Mouse (Mus musculus) kidney, postnatal 10 days (tissue): Measurements from ENCODE around the gene Rab11fip4.

Experiments used
- DNase-seq: peaks from one replicate; pipeline ENCODE4 v3.0.0; 2021; ENCODE audit warnings: mixed read lengths

Rab11fip4 gene

DNA sequence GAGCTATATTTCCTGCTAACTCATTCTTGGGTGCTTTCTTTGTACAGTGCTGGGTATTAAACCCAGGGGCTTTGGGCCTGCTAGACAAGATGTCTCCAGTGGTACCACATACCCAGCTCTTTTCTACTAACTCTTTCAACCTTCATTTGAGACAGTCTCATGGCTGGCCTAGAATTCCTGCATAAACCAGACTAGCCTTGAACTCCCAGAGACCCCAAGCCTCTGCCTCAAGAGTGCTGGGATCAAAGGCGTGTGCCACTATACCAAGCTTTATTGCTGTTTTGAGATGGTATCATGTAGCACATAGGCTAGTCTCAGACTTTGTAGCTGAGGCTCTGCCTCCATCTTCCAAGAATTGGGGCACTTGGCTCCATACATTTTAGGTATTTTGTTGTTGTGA is 65.5 kb downstream of the Rab11fip4 start:
- DNase-seq, result no peak

DNA sequence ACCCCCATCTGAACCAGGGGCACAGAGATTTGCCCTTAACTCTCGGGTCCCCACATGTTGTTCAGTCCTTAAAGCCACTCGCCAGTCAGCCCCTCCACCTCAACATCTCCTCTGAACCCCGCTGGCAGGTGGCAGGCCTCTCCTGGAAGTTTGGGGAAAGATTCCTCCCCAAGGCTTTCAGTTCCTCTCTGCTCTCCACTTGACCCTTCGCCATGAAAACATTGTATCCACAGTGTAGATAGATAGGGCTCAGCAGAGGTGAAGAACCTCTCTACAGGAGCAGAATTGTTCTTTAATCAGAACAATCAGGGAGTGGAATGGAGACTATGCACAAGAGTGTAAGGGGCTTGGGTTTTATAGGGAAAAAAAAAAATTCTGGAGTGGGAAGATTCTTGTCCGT is 66.0 kb downstream of the Rab11fip4 start:
- DNase-seq, result no peak

- DNase-seq, result no peak
Measured at GRCm38 (mm10) chr11:79658205-79658825, 67.3 kb downstream of the Rab11fip4 start.

- peak; percentile 94 for DNase-seq
Measured at GRCm38 (mm10) chr11:79660361-79661205, 69.6 kb downstream of the Rab11fip4 start.

DNA sequence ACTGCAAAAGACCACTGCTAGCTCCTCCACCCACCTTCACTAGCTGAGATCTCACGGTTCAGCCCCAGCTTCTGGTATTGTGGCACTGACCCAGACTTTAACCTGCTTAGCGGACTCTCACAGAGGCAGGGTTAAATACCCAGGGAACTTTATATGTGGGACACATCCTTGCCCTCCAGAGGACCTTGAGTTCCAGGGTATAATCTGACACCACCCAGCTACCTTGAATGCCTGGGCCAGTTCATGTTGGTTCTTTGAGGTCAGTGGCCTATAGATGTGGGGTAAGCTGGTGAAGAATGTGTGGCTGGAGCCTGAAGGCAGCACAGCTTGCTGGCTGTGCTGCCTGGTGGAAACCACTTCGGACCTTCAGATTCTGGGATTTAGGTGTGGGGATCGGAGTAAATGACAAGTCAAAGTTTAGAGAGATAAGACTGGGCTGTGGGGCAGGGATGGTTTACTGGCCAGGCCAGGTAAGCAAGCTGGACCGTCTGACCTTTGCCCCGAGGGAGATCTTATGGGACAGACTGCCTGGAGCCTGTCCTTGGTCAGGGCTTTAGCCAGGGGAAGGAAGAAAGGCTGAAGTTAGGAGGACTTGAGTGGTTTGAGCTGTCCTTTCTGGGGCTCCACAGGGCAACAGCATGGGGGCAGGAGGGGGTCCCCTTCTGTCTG is 71.0 kb downstream of the Rab11fip4 start:
- DNase-seq, result peak; percentile 62

- DNase-seq, result no peak
Measured at GRCm38 (mm10) chr11:79663158-79663557, 72.1 kb downstream of the Rab11fip4 start.

GRCm38 (mm10) chr11:79663570-79663969 is 72.6 kb downstream of the Rab11fip4 start:
- no peak for DNase-seq

DNA sequence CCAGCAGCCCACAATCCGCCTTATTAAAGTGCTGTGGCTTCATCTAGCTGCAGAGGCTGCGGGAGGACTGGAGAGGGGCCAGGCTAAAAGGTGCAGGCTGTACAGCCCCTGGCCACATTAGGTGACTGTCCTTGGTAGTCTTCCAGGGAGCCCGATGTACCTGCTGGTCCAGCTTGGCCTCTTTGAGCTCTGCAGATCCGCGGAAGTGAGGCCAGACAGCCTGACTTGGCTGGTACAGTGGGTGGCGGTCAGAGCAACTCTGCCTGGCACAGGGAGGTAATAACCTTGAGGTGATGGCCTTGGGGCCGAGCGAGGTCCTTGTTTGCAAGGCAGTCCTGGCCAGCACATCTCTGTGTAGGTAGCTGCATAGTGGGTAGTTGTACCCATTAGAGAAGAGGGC is 75.5 kb downstream of the Rab11fip4 start:
- peak; percentile 48 for DNase-seq

GRCm38 (mm10) chr11:79669210-79669609 is 78.2 kb downstream of the Rab11fip4 start:
- DNase-seq, result peak; percentile 33

- DNase-seq, result no peak
Measured at GRCm38 (mm10) chr11:79669947-79670346, 78.9 kb downstream of the Rab11fip4 start.

- no peak for DNase-seq
Measured at GRCm38 (mm10) chr11:79670411-79670945, 79.5 kb downstream of the Rab11fip4 start.

DNA sequence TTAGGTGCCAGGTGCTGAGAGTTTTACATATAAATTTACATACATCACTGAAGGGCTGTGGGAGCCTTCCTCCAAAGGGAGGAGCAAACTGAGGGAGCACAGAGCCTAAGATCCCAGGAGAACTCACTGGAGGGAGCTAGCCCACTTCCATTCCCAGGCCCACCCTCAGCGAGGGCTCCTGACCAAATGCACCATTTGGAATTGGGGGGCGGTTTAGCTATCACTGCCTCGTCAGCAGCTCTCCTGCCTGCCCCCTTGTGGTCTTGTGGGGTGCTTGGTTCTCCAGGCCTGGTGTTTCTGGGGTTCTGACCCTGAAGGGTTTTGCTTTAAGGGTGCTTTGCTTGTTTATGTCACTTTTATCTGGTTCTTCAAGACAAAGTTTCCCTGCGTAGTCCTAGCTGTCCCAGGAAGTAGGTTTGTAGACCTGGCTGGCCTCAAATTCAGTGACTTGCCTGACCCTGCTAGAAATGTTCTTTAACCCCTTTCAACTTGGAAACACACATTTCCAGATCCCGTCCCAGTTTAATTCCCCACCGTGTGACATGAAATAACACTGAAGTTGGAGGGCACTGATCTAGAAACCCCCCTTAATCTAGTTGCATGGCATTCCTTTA is 80.8 kb downstream of the Rab11fip4 start:
- DNase-seq, result peak; percentile 62

DNA sequence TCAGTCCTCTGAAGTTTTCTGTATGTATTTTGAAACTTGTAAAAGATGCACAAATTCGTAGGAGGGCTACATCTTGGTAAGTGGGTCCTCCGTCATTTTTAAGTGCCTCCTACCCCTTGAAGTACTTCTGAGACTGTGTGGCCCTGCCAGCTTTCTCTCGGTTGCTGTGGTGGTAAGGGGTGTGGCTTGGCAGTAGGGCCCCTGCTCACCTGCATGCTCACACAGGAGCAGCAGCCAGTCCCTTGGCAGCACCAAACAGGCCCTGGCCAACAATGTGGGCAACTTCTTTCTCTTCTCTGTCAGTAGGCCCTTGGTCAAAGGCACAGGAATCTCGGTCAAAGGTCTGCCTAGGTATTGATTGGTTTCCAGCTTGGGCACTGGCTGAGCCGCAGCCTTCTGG is 82.1 kb downstream of the Rab11fip4 start:
- peak; percentile 48 for DNase-seq

GRCm38 (mm10) chr11:79673717-79674116 is 82.7 kb downstream of the Rab11fip4 start:
- no peak for DNase-seq

DNA sequence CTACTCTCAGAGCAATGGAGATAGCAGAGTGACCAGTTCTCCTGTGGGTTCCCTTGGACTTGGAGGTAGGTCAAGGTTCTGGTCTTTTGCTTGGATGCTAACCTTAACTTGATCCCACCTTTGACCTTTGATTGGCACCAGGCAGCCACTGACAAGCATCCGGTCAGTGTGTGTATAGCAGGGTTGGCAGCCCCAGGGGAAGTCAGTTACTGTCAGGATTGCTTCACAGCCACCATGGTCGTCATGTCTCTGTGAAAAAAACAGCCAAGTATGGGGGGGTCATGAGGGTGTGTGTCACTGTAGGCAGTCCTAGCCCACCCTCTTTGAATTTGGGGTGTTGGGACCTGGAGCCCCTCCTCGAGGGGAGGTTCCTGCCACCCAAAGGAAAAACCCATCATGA is 83.2 kb downstream of the Rab11fip4 start:
- no peak for DNase-seq

DNA sequence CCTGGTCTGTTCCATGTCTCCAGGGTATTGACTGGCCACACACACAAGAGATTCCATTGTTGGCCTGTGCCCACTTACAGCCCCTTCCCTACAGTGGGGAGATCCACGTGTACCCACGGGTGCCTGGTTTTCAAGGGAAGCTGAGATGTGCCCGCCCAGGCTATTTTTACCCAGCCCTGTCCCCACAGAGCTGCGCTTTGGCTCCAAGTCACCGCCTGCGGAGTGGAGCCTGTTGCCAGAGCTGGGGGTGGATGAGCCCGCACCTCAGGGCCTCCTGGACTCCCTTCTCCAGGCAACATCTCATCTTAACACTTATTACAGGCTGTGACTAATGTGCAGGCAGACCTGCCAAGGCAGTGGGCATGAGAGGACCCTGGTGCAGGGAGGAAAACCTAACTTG is 83.6 kb downstream of the Rab11fip4 start:
- DNase-seq, result no peak

- DNase-seq, result no peak
Measured at GRCm38 (mm10) chr11:79675285-79675684, 84.3 kb downstream of the Rab11fip4 start.

- no peak for DNase-seq
Measured at GRCm38 (mm10) chr11:79675994-79676393, 85.0 kb downstream of the Rab11fip4 start.

DNA sequence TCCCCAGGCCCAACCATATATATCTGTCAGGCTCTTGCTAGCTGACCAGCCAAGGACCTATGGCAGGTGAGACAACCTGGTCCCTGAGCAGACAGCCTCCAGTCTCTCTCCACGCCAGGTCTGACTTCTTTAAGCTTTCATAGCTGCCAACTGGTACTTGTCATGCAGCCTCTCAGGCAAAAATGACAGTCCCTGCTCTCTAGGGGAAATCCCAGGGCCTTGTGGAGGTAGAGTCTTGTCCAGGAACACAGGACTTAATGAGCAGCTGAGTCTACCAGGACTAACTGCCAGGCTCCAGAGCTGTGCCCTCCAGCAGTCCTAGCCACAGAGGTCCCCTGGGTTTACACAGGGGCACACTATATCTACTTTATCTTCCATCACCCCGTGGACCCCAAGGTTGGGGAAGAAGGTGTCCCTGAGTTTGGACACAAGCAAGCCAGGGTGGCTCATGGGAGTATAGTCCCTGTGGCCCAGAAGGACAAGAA is 85.5 kb downstream of the Rab11fip4 start:
- DNase-seq, result no peak

- no peak for DNase-seq
Measured at GRCm38 (mm10) chr11:79677402-79677801, 86.4 kb downstream of the Rab11fip4 start.

- DNase-seq, result no peak
Measured at GRCm38 (mm10) chr11:79678363-79679153, 87.5 kb downstream of the Rab11fip4 start.

DNA sequence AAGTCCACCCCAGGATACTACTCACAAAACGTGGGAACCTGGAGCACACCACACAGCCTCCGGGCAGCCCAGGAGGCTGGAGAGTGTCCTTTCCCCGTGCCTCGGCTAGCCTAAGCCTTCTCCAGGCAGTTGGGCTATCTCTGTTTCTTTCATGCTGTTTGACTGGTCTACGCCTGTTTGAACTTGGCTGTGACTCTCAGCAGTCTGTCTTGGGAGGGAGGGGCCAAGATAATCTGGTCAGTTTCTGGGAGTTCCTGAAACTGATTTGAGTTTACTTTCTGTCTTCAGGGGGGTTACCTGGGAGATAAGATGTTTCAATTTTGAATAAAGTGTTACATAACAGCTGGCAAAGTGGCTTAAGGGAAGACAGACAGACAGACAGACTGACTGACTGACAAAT is 88.9 kb downstream of the Rab11fip4 start:
- DNase-seq, result no peak
